Mouse (Mus musculus) left cerebral cortex, postnatal 14 days (tissue): ENCODE results near the gene Cd5l. TPM values are rescaled to one million over a fixed set of nuclear protein-coding genes. Genes with fewer than 3 reads are reported as not detected.
A peak's percentile ranks its signal among the peaks of the same experiment; 100 is the strongest.

Experiments used
- DNase-seq, 2 experiments: peaks; one replicate each; pipeline ENCODE4 v3.0.0; 2021 to 2022; ENCODE audit warnings: low spot score in 2 of 2, mixed read lengths in 1 of 2
- intact Hi-C: fragments of 180-260 bp; cut with DNase I; formaldehyde crosslinking; loops from one replicate; pipeline ENCODE4 v1.15.1; 2025
- total RNA-seq, 2 experiments: library from RNA; stranded (reverse); gene quantifications; 2 replicates each; pipeline ENCODE4 v1.2.3; 2021

Gene Cd5l
- total RNA-seq, 2 experiments from 2014 or later, result not detected

DNA sequence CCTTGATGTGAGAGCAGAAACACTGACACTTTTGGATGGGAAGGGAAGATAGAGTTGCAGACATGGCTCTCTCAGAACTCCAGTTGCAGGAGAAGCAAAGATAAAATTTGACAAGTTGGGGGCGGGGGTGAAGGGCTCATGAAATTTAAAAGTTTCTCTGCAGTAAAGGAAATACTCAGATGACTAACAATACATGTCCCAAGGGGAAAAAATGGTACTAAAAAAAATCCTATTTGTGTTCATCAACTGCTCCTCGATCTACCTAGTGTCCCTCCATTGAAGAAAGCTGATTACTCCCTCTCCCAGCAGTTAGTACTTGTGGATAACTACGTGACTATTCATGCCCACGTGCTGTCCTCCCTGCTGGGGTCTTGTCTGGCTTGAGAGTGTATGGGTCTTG lies 41.1 kb downstream of the Cd5l start:
- DNase-seq, result no peak
- intact Hi-C loops, result no loop called here

DNA sequence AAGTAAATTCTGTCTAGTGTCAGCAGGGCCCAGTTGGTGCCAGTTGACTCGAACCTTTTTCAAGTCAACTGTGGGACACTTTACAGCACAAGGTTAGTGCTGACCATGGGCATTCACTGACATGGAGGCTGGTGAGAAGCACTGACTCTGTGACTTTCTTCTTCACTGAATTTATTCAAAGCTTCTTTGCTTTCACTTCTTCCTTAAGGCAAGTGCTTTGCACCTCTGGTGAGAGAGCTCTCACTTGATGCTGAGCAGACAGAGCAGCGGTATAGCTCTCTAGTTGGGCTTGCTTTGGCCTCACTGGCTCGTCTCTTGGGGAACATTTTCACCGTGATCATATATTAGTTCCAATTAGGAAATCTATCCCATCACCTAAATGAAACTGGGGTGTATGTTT lies 42.2 kb downstream of the Cd5l start:
- intact Hi-C loops, result no loop called here
- no peak for DNase-seq

DNA sequence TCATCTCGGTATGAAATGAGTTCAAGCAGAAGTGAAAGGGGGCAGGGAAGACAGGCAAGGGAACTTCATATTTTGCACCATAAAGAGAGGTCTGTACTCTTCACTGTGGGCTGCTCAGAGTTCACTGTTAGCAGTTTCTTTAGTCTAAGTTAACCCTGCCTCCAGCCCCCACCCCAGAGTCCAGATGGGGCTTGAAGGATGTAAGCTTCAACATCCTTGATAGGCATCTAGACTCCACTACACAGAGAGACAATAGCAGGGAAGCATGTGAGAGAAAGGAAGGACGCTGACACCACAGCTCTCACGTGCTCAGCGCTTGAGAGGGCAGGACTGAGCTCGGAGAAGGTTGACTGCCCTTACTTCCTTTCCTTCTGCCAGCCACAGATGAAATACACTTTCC lies 43.6 kb downstream of the Cd5l start:
- intact Hi-C loops, result no loop called here
- no peak for DNase-seq

DNA sequence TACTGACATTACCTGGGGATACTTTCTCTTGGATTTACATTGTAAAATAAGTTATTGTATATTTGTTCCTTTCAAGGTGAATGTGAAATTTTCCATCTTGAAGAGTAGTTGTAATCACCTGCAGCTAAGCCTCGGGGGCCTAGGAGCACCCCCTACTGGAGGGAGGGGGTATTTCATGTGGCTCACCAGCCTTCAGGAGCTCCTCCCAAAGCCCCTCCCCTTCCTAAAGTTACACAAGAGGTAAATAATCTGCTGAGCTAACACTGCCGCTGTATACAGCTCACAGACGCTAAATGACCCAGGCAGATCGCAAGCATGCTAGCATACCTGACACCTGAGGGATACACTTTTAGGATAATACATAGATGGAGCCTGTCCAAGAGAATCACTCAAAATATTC lies 50.5 kb downstream of the Cd5l start:
- DNase-seq, result no peak
- intact Hi-C loops, result no loop called here

DNA sequence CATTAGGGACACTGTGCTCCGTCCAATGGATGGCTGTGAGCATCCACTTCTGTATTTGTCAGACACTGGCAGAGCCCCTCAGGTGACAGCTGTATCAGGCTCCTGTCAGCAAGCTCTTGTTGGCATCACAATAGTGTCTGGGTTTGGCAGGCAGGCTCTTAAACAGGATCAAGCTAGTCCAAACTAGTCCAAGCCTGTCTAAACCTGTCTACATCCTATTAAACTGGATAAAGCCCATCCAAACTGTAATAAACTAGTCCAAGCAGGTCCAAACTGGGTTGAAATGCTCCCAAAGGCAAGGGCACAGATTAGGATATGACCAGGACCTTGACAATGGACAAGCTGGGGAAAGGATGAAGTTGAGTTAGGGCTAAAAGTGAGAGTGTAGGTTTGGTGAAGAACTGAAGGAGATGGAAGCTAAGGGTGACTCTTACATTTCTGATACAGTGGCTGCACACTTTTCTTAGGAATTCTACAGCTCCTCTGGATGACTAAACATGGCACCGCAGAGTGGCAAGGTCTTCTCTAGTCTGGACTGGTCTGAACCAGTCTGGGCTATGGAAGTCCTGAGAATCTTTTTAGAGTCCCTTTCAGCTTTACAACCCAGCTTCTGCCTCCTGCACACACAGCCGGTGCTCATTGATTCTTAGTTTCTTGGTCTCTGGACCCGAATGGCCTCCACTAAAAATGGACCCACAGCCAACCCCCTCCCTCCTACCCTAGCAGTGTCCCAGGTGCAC lies 51.7 kb downstream of the Cd5l start:
- intact Hi-C loops, result no loop called here
- no peak for DNase-seq

DNA sequence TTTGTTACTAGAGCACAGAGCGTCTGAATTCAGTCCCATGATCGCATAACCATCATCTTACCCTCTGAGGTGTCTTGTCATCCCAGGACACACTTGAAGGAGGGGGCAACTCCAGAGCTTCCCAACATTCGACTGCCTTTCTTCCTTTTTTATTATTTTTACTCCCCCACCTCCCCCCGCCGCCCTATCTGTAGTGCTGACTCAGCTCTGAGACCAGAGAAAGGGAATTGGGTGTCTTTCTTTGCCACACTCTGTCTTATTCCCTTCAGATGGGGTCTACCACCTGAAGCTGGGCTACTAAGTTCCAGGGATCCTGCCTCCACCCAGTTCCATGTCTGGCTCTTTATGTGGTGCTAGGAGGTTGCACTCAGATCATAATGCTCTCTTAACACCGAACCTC lies 52.9 kb downstream of the Cd5l start:
- no peak for DNase-seq
- intact Hi-C loops, result loop anchor here (2.0 kb wide), 1 partner anchor 88 kb away; no protein-coding TSS in a partner anchor

DNA sequence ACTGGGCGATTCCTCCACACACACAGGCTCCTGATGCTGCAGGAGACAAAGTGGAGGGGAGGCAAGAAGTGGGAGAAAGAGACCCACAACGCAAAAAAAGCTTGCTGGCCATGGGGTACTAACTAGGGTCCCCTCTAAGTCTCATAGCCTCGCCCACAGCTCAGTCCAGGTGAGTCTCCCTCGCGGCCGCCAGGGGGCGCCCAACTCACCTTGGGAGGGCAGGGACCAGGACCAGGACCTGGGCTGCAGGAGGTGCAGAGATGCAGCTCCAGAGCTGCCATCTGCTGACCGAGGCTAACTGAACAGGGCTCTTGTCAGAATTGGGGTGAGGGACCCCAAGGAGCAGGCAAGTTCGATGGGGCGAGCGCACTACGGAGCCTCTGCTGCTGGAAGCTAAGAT lies 53.5 kb downstream of the Cd5l start:
- DNase-seq, result peak in 1 of 2 experiments; percentile 6
- intact Hi-C loops, result loop anchor here (2.0 kb wide), 1 partner anchor 88 kb away; no protein-coding TSS in a partner anchor

DNA sequence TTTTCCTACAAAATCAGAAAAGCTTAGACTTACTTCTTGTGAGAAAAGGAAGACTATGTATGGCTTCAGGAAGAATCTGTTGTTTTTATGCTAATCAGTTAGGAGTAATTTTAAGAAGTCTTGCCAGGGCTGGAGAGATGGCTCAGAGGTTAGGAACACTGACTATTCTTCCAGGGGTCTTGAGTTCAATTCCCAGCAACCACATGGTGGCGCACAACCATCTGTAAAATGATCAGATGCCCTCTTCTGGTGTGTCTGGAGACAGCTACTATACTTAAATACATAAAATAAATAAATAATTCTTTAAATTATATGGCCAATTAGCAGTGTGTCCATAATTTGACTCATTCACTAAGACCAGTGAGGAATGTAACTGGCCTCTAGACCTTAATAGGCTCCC lies 63.0 kb downstream of the Cd5l start:
- intact Hi-C loops, result no loop called here
- no peak for DNase-seq

Other genes starting within 250 kb of the Cd5l start
- gene Kirrel, start 183.1 kb upstream of the Cd5l start, total RNA-seq, result 1 to 10 TPM; 4.2 to 5.2 TPM
- gene Fcrls, start 94.1 kb upstream of the Cd5l start, total RNA-seq, result 10 to 100 TPM; 31.0 to 34.3 TPM
- under 1 TPM in 1 of 2 experiments, not detected in 1; 0.68 TPM for gene Fcrl1, start 18.5 kb downstream of the Cd5l start, total RNA-seq
- under 1 TPM in 1 of 2 experiments, not detected in 1; 0.17 TPM for gene Fcrl5, start 77.9 kb downstream of the Cd5l start, total RNA-seq
- 10 to 100 TPM; 16.8 to 18.7 TPM for gene Etv3, start 167.5 kb downstream of the Cd5l start, total RNA-seq